Mouse (Mus musculus) liver, embryonic 15.5 days (tissue): ENCODE measurements at regions not wholly inside any gene's neighbourhood (a gene's known extent, or its start where the extent isn't known, plus 50 kb on each side); places are given as distances from the start of the nearest gene placed in this dataset. TPM values are rescaled to one million over a fixed set of nuclear protein-coding genes. Genes with fewer than 3 reads are reported as not detected.

Experiments
- ATAC-seq: fragments of 200-750 bp; cut with Nextera tagmentation; 2 replicates; pipeline ENCODE4 v1.8.0; 2017; ENCODE audit warnings: moderate number of reproducible peaks, mild to moderate bottlenecking, moderate library complexity; ENCODE audit not compliant: insufficient read depth
- H3K27ac ChIP-seq: fragments of 300-500 bp; sonication (generic); replicated peaks from 2 replicates; pipeline ENCODE4 v1.5.1; 2015; ENCODE audit warnings: mild to moderate bottlenecking, inconsistent platforms
- H3K27me3 ChIP-seq: fragments of 300-500 bp; sonication (generic); 2 replicates; pipeline ENCODE4 v1.6.1; 2015; ENCODE audit warnings: mild to moderate bottlenecking, inconsistent platforms
- H3K36me3 ChIP-seq: fragments of 300-500 bp; sonication (generic); replicated peaks from 2 replicates; pipeline ENCODE4 v1.6.1; 2015; ENCODE audit warnings: moderate library complexity, mild to moderate bottlenecking, inconsistent platforms
- H3K4me1 ChIP-seq: fragments of 300-500 bp; sonication (generic); replicated peaks from 2 replicates; pipeline ENCODE4 v1.6.1; 2015; ENCODE audit warnings: inconsistent platforms
- H3K4me2 ChIP-seq: fragments of 300-500 bp; sonication (generic); 2 replicates; pipeline ENCODE4 v1.6.1; 2015; ENCODE audit warnings: moderate library complexity, mild to moderate bottlenecking, inconsistent platforms
- H3K4me3 ChIP-seq: fragments of 300-500 bp; sonication (generic); replicated peaks from 2 replicates; pipeline ENCODE4 v1.5.1; 2015; ENCODE audit warnings: mild to moderate bottlenecking, inconsistent platforms
- H3K9ac ChIP-seq: fragments of 300-500 bp; sonication (generic); 2 replicates; pipeline ENCODE4 v1.6.1; 2015; ENCODE audit warnings: moderate library complexity, mild to moderate bottlenecking, inconsistent platforms
- H3K9me3 ChIP-seq: fragments of 300-500 bp; sonication (generic); replicated peaks from 2 replicates; pipeline ENCODE4 v1.6.1; 2016; ENCODE audit warnings: inconsistent platforms
- WGBS: fragments of 180-500 bp; shearing (Covaris S2); methylation state at CpG from one replicate; pipeline ENCODE4 v1.1.7; 2015; ENCODE audit warnings: mixed read lengths; ENCODE audit not compliant: insufficient replicate concordance; 5-methylcytosine and 5-hydroxymethylcytosine counted together
- microRNA-seq: library from miRNA; unstranded; fragments of <30 nt; microRNA quantifications from one replicate; pipeline ENCODE4, GENCODE M21; 2016

DNA sequence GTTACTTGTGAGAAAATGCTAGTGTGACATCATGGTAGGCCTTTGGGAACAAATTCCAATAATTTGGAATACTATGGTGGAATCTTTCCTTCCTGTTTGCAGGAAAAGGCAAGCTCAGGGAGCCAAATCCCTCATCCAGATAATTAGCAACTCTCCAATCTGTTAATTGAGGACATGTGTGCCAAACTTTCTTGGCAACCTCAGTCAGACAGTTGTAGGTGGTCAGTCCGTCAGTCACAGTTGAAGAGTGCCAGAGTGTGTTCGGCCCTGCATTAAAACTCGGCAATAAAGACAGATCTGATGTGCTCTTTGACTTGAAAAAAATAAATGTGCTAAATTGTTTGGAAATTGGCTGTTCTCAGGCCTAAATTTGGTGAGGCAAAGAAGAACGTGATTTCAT is 83.1 kb upstream of the Cypt12 start:
- ATAC-seq, result no peak
- Histone ChIP-seq H3K9ac (no peak overlapping the region), H3K27me3 (no peaks in the 10 kb centered on the region), H3K4me3 (no peak overlapping the region), H3K4me1 (no peaks in the 10 kb centered on the region), H3K36me3 (no peaks in the 10 kb centered on the region), H3K9me3 (no peaks in the 10 kb centered on the region), H3K4me2 (no peak overlapping the region), H3K27ac (no peak overlapping the region)
- 52% methylated on average over 4 of the region's 4 CpGs for WGBS

DNA sequence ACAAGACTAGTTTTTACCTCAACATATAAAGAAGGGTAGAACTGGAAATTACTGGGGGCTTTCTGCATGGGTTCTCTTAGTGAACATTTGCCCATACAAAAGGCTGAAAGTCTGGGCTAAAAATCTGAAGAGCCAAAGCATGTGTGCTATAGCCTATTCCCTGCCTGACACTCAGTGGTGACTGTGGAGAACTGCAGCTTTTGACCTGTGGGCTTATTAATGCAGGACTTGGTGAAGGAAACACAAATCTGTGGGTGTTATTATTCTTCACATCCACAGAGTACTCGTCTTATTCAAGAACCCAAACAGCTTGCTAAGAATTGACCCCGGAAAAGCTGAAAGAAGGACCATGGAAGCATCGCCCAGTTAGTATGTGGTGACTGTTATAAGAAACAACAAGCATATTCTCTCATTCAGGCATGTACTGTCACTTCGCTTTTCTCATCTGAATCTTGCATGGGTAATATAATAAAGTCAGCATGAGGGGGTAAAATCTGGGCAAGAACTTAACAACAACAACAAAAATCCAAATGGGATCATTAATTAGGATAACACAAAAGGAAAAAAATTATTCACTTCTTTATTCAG is 77.2 kb upstream of the Cypt12 start:
- Histone ChIP-seq H3K4me3 (no peak overlapping the region), H3K4me1 (no peaks in the 10 kb centered on the region), H3K36me3 (no peaks in the 10 kb centered on the region), H3K27ac (no peak overlapping the region), H3K9me3 (no peaks in the 10 kb centered on the region), H3K9ac (no peak overlapping the region), H3K4me2 (no peak overlapping the region), H3K27me3 (no peaks in the 10 kb centered on the region)
- no peak for ATAC-seq
- WGBS, result 33% methylated on average over 4 of the region's 4 CpGs

DNA sequence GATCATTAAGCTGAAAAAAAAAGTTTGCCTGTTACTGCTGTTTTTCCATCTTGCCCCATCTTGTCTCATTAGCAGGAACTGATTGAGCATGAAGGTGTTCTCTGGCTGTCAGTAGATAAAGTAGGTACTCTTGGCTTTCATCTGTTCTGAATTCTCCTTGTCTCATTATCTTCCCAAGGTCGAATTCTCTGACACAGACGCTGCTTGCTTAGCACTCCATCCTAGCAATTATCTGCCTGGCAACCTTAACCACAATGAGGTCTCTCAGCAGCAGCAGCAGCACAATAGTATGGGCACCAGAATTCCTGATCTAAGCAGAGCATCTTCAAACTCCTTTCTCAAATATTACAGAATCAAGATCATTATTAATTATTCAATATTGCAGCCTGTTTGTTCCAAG is 52.3 kb upstream of the Cypt12 start:
- H3K27me3 ChIP-seq, result no peaks in the 10 kb centered on the region
- 29% methylated on average over 2 of the region's 2 CpGs for WGBS
- ATAC-seq, result no peak

DNA sequence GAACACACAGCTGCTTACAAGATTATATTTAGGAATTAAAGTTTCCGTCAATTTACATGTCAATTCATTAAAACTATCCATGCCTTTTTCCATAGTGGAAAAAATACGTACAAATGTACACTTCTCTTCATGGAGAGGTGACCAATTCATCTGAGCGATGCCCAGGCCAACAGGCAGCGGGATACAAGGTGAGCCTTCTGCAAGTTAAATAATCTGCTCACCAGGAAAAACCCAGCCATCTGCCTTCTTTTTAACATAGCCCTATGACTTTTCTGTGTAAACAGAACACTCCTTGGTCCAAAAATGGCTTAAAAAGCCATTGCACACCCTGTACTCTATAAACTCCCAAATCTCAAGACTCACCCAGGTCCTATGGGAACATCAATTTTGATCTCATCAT is 51.5 kb upstream of the Cypt12 start:
- H3K27me3 ChIP-seq, result no peaks in the 10 kb centered on the region
- no peak overlapping the region for H3K4me3 ChIP-seq
- no peaks in the 10 kb centered on the region for H3K36me3 ChIP-seq
- no peaks in the 10 kb centered on the region for H3K9me3 ChIP-seq
- H3K9ac ChIP-seq, result no peak overlapping the region
- 57% methylated on average over 4 of the region's 4 CpGs for WGBS
- H3K4me2 ChIP-seq, result no peak overlapping the region
- no peak overlapping the region for H3K27ac ChIP-seq
- ATAC-seq, result no peak
- H3K4me1 ChIP-seq, result no peaks in the 10 kb centered on the region

More for the DNA sequence above, 52.3 kb upstream of the Cypt12 start:
- H3K4me3 ChIP-seq, result no peak overlapping the region
- H3K4me2 ChIP-seq, result no peak overlapping the region
- H3K36me3 ChIP-seq, result no peaks in the 10 kb centered on the region
- H3K9ac ChIP-seq, result no peak overlapping the region
- no peaks in the 10 kb centered on the region for H3K9me3 ChIP-seq
- H3K27ac ChIP-seq, result no peak overlapping the region
- no peaks in the 10 kb centered on the region for H3K4me1 ChIP-seq

Small RNA genes lying in the stretch of these regions (microRNA-seq; reads per million reads assigned to microRNA genes)
- not detected for gene Mir124a-2
